Mouse (Mus musculus) testis, adult 2 months (tissue): ENCODE data around the gene Oaf. TPM values are rescaled to one million over a fixed set of nuclear protein-coding genes. Genes with fewer than 3 reads are reported as not detected.
A peak's percentile ranks its signal among the peaks of the same experiment; 100 is the strongest.

Source experiments
- H3K27ac ChIP-seq: fragments of 200-500 bp; 2 replicates; pipeline ENCODE4 v1.5.1; 2012; ENCODE audit warnings: low read depth, low read length; ENCODE audit not compliant: control insufficient read depth, insufficient read depth
- H3K27me3 ChIP-seq: fragments of 200-500 bp; 2 replicates; pipeline ENCODE4 v1.6.1; 2012; ENCODE audit warnings: mild to moderate bottlenecking, low read length, moderate library complexity; ENCODE audit not compliant: control insufficient read depth, insufficient read depth
- H3K36me3 ChIP-seq: fragments of 200-500 bp; 2 replicates; pipeline ENCODE4 v1.6.1; 2012; ENCODE audit warnings: mild to moderate bottlenecking, low read length; ENCODE audit not compliant: control insufficient read depth, insufficient read depth
- H3K4me1 ChIP-seq: fragments of 200-500 bp; 2 replicates; pipeline ENCODE4 v1.6.1; 2012; ENCODE audit warnings: low read length; ENCODE audit not compliant: control insufficient read depth, insufficient read depth
- H3K4me3 ChIP-seq: fragments of 200-500 bp; 2 replicates; pipeline ENCODE4 v1.5.1; 2012; ENCODE audit warnings: low read depth, mild to moderate bottlenecking, low read length, moderate library complexity, mixed read lengths; ENCODE audit not compliant: control insufficient read depth
- CTCF ChIP-seq: fragments of 200-500 bp; IDR thresholded peaks from 2 replicates; pipeline ENCODE4 v1.5.1; 2012; ENCODE audit warnings: low read depth, mild to moderate bottlenecking, inconsistent platforms, low read length, moderate library complexity; ENCODE audit not compliant: control insufficient read depth, insufficient read depth, insufficient replicate concordance
- POLR2A ChIP-seq: fragments of 200-500 bp; IDR thresholded peaks from 2 replicates; pipeline ENCODE4 v1.6.1; 2012; ENCODE audit warnings: low read depth, mild to moderate bottlenecking, inconsistent platforms, low read length, moderate library complexity; ENCODE audit not compliant: control insufficient read depth
- polyA plus RNA-seq: library from polyadenylated mRNA; depleted of rRNA; stranded (reverse); fragments of >200 nt; gene quantifications from 2 replicates; pipeline ENCODE4 v1.2.3, GENCODE M21; 2012

Gene Oaf
- polyA plus RNA-seq, 1 experiment = 2.0 TPM

GRCm38 (mm10) chr9:43269166-43269565, 29.5 kb upstream of the Oaf start:
- Histone ChIP-seq H3K27me3 (no peaks in the 10 kb centered on the region), H3K4me1 (peaks cover 3% of the 10 kb centered on the region), H3K27ac (no peak overlapping the region), H3K36me3 (no peaks in the 10 kb centered on the region), H3K4me3 (no peak overlapping the region)
- no peak for TF ChIP-seq CTCF

DNA sequence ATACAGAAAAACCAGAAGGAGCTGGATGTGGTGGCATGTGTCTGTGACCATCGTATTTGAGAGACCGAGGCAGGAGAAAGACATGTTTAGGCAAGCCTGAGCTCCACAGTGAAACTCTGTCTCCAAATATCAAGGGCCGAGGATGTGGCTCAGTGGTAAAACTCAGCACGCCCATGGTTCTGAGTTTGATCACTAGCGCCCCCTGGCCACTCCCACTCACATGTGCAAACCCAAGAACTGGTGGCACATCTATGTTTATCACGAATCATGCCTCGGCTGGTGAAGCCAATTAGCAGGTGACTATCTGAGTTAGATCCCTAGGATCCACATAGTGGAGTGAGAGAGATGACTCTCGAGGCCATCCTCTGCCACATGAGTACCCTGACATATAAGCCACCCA, 27.6 kb upstream of the Oaf start:
- Histone ChIP-seq H3K27ac (no peak overlapping the region), H3K27me3 (no peaks in the 10 kb centered on the region), H3K4me3 (no peak overlapping the region), H3K4me1 (peaks cover 5% of the 10 kb centered on the region), H3K36me3 (no peaks in the 10 kb centered on the region)
- 0 out of 2 replicates have a peak, but pooled peaks have one; percentile 7 for TF ChIP-seq CTCF
- TF ChIP-seq POLR2A = no peak

GRCm38 (mm10) chr9:43265194-43265593, 25.5 kb upstream of the Oaf start:
- no peak for TF ChIP-seq POLR2A
- TF ChIP-seq CTCF = no peak
- H3K27me3 ChIP-seq = no peaks in the 10 kb centered on the region
- no peak overlapping the region for H3K4me3 ChIP-seq
- no peaks in the 10 kb centered on the region for H3K36me3 ChIP-seq
- H3K4me1 ChIP-seq = peaks cover 2% of the 10 kb centered on the region
- no peak overlapping the region; the same call in 1 of the 2 replicates for H3K27ac ChIP-seq

DNA sequence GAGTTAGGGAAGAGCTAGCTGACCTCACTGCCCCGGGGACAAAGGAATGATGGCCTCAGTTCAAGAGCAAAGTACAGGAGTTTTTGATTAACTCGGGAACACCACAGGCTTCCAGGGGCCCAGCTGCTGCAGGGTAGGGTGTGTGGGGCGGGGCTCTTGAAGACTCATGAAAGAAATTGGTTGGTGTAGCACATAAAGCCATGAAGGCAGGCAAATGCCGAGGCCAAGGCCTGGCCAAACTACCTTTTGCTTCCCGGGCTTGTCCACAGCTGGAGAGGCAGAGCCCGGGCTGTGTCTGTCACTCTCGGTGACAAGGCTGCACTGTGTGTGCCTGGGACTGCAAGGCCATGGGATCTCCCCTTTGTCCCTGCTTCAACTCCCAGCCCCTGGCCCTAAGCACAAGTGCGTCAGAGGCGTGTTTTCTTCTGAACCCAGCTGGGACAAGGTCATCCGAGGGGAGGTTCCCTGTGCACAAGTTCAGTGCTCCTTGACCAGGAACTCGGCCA, 24.3 kb upstream of the Oaf start:
- H3K36me3 ChIP-seq = no peaks in the 10 kb centered on the region
- H3K4me1 ChIP-seq = peaks cover 2% of the 10 kb centered on the region
- H3K27me3 ChIP-seq = no peaks in the 10 kb centered on the region
- H3K4me3 ChIP-seq = no peak overlapping the region
- H3K27ac ChIP-seq = peak overlapping the region; percentile 80
- TF ChIP-seq POLR2A (no peak), CTCF (no peak)

DNA sequence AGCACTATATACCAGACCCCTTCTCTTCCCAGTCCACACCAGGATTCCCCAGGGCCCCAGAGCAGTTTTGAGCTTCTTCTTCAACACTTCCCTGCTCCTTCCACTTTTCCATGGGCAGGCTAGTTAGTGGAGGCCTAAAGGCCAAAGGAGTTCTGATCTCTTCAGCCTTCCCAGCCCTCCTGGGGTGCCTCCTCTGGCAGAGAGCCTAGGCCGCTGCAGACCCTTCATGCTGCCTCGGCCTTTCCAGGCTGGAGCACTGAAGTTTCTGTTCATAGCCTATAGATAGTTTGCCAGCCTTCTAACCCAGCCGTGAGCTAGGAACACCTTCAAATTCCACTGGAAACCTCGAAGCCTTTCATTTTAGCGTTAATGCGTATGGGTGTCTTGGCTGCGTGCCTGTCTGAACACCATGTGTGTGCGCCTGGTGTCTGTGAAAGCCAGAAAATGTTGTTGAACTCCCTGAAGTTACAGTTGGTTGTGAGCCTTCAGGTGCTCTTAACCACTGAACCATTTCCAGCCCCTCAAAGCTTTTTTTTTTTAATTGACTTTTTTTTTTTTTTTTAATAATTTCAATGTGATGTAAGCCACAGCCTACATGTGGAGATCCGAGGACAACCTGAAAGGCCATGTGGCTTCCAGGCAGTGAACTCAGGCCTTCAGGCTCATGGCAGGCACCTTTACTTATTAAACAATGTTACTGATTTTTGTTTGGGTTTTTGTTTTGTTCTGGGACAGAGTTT, 23.3 kb upstream of the Oaf start:
- TF ChIP-seq CTCF (no peak), POLR2A (no peak)
- Histone ChIP-seq H3K27ac (no peak overlapping the region; the same call in 1 of the 2 replicates), H3K36me3 (no peaks in the 10 kb centered on the region), H3K4me1 (peaks cover 2% of the 10 kb centered on the region), H3K4me3 (no peak overlapping the region), H3K27me3 (no peaks in the 10 kb centered on the region)

- no peak for TF ChIP-seq POLR2A
- TF ChIP-seq CTCF = no peak
- H3K4me1 ChIP-seq = peaks cover 2% of the 10 kb centered on the region
- no peaks in the 10 kb centered on the region for H3K36me3 ChIP-seq
- H3K4me3 ChIP-seq = no peak overlapping the region
- no peaks in the 10 kb centered on the region for H3K27me3 ChIP-seq
- no peak overlapping the region; the same call in 1 of the 2 replicates for H3K27ac ChIP-seq
Measured at GRCm38 (mm10) chr9:43262390-43262789, 22.7 kb upstream of the Oaf start.

GRCm38 (mm10) chr9:43261941-43262340, 22.2 kb upstream of the Oaf start:
- Histone ChIP-seq H3K27ac (no peak overlapping the region; the same call in 1 of the 2 replicates), H3K36me3 (no peaks in the 10 kb centered on the region), H3K4me1 (peaks cover 2% of the 10 kb centered on the region), H3K4me3 (no peak overlapping the region), H3K27me3 (no peaks in the 10 kb centered on the region)
- TF ChIP-seq POLR2A (no peak), CTCF (no peak)
